Mouse (Mus musculus): ENCODE data around the gene Eif6.

Gene Eif6

DNA sequence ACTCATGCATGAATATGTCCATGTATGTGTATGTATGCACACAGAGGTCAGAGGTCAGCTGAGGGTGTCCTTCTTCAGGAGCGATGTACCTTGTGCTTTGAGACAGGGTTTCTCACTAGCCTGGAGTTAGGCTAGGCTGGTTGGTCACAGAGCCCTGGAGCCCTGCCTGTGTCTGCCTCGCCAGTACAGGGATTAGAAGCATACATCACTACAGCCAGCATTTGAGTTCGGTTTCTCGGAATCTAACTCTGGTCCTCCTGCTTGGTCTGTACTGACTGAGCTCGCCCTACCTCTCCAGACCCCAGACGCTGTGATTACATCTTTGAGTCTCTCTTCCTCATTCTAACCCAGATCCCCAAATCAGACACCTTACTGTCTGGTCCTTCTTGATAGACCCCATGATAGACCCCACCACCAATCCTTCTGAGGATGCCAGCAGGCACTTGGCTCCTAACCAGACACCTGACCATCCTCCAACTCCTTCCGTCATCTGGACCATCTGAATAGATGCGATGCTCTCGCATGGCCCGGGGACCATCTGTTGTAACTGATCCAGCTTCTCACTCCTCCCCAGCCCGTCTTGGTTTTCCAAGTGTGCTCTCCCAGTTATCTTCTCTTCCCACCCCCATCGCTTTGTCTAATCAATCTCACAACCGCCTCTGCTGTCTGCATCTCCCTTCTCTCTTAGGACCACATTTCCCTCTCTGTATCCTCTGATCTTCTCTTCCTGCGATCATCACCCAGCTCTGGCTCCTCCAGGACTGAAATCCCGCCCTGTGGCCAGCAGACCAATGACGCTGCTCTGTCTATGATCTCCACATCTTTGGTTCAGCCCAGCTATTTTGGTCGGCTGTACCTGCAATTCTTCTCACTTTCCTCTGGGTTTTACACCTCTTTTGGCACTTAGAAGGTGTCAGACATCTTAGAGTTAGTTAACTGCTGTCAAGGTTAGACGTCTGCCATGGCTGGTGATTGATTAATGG, 38.5 kb downstream of the Eif6 start:
- DNase-seq (ENCODE audit: low read depth, low spot score) = no peak
- H3K27me3 ChIP-seq (ENCODE audit: control insufficient read depth, insufficient read depth, low read length, poor library complexity, severe bottlenecking) = no peaks in the 10 kb centered on the region
- no peaks in the 10 kb centered on the region for H3K36me3 ChIP-seq (ENCODE audit: control insufficient read depth, insufficient read depth, low read length, poor library complexity, severe bottlenecking)

DNA sequence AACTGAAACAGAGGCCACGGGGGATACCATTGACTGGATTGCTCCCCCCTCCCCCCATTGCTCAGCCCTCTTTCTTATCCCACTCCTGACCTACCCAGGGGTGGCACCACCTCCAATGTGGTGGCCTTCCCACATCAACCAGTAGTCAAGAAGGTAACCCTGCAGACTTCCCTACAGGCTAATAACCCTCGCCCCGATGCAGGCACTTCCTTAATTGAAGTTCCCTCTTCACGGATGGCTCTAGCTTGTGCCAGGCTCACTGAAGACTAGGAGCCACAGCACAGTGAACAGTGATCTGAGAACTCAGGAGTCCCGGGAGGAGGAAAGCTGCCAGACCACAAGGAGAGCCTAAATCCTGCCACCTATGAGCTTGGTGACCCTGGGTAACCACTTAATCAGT, 39.8 kb downstream of the Eif6 start:
- Histone ChIP-seq H3K27me3 (ENCODE audit: control insufficient read depth, insufficient read depth, low read length, poor library complexity, severe bottlenecking) (no peaks in the 10 kb centered on the region), H3K36me3 (ENCODE audit: control insufficient read depth, insufficient read depth, low read length, poor library complexity, severe bottlenecking) (no peaks in the 10 kb centered on the region)
- DNase-seq (ENCODE audit: low read depth, low spot score) = no peak

DNA sequence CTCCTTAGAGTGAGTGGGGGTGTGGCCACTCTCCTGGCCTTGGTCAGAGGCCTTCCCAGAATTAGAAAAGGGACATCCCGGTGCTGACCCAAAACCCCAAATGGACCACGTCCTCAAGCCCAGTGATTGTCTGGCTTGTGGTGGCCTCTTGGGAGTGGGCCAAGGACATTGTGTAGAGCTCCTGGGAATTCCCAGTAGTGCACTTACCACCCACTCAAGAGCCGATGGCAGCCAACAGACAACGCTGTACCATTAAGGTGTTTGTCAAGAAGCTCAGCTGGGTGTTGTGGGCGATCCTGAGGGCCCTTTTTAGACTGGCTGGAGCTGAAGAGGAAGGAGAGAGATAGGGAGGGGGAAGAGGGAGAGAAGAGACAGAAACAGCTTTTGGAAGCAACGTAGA, 42.2 kb downstream of the Eif6 start:
- Histone ChIP-seq H3K36me3 (ENCODE audit: control insufficient read depth, insufficient read depth, low read length, poor library complexity, severe bottlenecking) (no peaks in the 10 kb centered on the region), H3K27me3 (ENCODE audit: control insufficient read depth, insufficient read depth, low read length, poor library complexity, severe bottlenecking) (no peaks in the 10 kb centered on the region)
- DNase-seq (ENCODE audit: low read depth, low spot score) = no peak

DNA sequence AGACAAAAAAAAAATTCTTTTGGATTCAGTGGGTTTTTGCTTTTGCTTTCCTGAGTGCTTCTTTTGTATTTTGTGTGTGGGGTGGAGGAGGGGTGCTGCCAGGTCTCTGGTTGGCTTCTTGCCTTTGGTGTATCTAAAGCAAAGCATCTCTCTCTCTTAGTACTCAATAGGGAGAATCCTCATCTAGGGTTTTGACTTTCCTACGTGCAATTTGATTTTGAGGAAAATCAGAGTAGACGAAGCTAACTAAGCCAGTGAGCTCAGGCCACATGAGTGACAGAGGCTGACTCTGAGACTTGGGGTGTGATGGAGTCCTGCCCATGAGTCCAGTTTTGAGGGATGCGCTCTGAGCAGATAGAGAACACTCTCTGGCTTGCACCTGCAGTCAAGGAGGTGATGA, 47.2 kb downstream of the Eif6 start:
- DNase-seq (ENCODE audit: low read depth, low spot score) = no peak
- Histone ChIP-seq H3K36me3 (ENCODE audit: control insufficient read depth, insufficient read depth, low read length, poor library complexity, severe bottlenecking) (no peaks in the 10 kb centered on the region), H3K27me3 (ENCODE audit: control insufficient read depth, insufficient read depth, low read length, poor library complexity, severe bottlenecking) (no peaks in the 10 kb centered on the region)

DNA sequence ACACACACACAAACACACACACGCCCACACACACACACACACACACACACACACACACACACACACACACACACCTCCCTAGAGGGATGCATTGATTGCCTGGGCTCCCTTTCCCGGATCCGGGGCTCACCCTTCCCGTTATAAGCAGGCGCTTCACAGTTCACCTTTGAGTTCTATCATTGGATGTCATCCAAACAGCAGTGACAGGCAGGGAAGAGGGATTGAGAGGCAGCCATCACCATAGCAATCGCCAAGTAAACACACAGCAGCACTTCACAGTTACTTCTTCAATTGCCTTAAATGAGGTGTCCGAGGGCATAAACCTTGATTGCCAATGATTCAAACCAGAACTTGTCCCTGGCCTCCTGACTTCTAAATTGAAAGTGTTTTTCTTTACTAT, 47.7 kb downstream of the Eif6 start:
- Histone ChIP-seq H3K36me3 (ENCODE audit: control insufficient read depth, insufficient read depth, low read length, poor library complexity, severe bottlenecking) (no peaks in the 10 kb centered on the region), H3K27me3 (ENCODE audit: control insufficient read depth, insufficient read depth, low read length, poor library complexity, severe bottlenecking) (no peaks in the 10 kb centered on the region)
- DNase-seq (ENCODE audit: low read depth, low spot score) = no peak

DNA sequence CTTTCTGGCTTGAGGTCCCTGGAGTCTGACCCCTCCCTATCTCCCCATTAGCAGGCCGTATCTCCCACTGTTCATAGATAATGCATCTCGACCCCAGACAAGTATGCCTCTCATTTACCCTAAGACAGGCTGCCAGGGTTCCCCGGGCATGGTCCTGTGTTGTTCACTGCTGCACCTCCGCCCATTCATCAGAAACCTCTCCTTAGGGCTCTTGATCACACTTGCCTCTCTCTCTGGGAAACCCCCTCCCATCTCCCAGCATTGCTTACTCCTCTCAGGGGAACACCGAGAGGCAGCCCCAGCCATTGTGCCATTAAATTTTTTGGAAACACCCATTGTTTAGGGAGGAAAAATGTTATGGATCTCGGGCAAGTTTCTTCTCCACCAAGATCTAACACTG, 48.7 kb downstream of the Eif6 start:
- no peaks in the 10 kb centered on the region for H3K36me3 ChIP-seq (ENCODE audit: control insufficient read depth, insufficient read depth, low read length, poor library complexity, severe bottlenecking)
- DNase-seq (ENCODE audit: low read depth, low spot score) = no peak
- no peaks in the 10 kb centered on the region for H3K27me3 ChIP-seq (ENCODE audit: control insufficient read depth, insufficient read depth, low read length, poor library complexity, severe bottlenecking)

DNA sequence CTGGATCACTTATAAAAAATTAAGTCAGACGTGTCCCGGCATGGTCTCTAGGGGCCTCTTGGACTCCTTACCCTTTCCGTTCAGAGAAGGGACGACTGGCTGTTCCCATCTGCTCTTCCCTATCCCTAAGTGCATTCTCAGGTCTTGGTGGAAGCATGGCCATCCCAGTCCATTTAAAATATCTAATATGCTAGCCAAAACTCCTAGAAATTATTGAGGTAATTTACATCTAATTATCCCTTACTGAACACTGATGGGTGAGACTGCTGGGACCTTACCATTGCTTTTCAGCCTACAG, 49.1 kb downstream of the Eif6 start:
- DNase-seq (ENCODE audit: low read depth, low spot score) = no peak
- Histone ChIP-seq H3K36me3 (ENCODE audit: control insufficient read depth, insufficient read depth, low read length, poor library complexity, severe bottlenecking) (no peaks in the 10 kb centered on the region), H3K27me3 (ENCODE audit: control insufficient read depth, insufficient read depth, low read length, poor library complexity, severe bottlenecking) (no peaks in the 10 kb centered on the region)

DNA sequence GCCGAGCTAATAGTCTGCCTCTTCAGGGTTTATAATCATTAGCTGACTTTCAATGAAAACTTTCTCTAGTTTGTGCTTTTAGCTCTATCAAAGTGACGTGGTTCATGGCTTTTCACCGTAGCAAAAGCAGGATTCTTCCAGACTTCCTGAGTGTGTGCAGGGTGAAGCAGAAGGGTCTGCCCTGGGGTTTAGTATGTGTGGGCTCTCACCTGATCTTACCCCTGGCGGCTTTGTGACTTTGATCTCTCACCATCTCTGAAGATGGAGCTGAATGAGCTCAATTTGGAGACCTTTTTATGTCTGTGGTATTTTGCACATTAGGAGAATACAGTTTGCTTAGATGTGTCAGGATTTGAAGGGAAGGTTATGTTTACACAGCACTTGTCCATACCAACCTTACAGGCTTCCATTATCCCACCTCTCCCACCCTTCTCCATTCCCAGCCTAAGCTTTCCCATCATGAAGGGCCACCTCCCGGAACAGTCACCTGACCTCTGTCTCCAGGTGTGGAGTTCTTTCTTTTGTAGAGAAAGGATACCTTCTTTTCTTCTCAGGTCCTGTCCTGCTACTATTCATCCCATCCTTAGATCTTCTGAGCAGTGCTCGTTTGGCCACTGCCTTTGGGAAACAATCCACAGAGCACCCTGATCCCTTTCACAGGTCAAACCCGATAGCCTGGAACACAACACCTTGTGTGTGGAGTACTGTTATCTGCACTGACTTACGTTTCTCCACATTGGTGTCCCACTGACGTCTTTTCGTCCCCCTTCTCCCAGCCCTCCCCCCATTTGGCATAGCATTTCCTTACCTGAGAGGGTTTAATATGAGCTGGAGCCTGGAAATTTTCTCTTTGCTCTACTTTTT, 49.7 kb downstream of the Eif6 start:
- Histone ChIP-seq H3K36me3 (ENCODE audit: control insufficient read depth, insufficient read depth, low read length, poor library complexity, severe bottlenecking) (no peaks in the 10 kb centered on the region), H3K27me3 (ENCODE audit: control insufficient read depth, insufficient read depth, low read length, poor library complexity, severe bottlenecking) (no peaks in the 10 kb centered on the region)
- no peak for DNase-seq (ENCODE audit: low read depth, low spot score)

DNA sequence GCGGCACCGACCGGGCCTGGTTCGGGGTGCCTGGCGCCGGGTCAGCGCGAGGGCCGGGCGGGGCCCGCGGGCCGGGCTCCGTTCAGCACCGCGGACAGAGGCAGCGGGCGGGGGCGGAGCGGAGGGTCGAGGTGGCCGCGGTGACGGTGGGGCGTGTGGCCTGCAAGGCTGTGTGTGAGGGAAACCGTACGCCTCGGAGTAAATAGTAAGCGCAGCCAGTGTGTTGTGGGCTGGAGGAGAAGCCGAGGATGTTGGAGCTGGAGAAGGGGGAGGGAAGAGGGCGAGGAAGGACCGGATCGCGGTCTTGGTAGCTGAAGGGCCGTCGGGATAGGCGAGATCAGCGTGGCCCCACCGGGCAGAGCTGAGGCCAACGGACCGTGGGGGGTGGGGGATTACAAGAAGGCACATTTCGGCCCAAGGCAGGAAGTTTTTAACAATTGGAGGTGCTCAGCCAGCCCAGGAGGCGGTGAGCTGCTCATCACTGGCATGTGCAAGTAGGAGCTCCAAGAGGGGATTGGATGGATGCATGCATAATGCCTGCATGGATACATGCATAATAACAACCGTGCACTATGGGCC, 51.0 kb downstream of the Eif6 start:
- Histone ChIP-seq H3K36me3 (ENCODE audit: control insufficient read depth, insufficient read depth, low read length, poor library complexity, severe bottlenecking) (no peaks in the 10 kb centered on the region), H3K27me3 (ENCODE audit: control insufficient read depth, insufficient read depth, low read length, poor library complexity, severe bottlenecking) (no peaks in the 10 kb centered on the region)
- DNase-seq (ENCODE audit: low read depth, low spot score) = peak; percentile 41

DNA sequence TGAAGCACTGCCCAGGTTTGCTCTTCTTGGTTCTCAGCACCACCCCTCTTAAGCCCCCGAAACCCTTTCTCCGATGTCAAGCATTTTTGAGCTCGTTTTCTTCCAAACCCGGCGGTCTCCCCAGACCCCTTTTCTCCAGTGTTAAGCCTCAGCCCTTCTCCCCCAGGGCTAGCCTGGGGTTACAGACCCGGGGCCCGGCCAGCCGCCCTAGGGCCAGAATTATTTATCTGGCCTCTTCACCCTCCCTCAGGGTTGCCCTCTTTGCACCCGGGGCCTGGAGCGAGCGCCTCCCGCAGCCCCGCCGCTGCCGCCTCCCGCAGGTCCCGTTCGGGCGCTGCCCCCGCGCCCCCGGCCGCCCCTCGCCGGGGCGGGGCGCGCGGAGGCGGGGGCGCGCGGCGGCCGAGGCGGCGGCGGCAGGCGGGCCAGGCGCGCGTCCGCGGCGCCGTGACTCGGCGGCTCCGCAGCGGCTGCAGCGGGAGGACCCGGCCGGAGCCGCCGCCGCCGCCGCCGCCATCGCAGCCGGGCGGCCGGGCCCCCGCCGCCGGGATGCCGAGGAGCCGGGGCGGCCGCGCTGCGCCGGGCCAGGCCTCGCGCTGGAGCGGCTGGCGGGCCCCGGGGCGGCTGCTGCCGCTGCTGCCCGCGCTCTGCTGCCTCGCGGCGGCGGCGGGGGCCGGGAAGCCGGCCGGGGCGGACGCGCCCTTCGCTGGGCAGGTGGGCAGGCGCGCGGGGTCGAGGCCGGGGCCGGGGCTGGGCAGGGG, 51.6 kb downstream of the Eif6 start, which contains the start of gene Mmp24:
Gene Mmp24 (plus strand): TSS at position 416 of the 758 bp plus-strand sequence.
- H3K27me3 ChIP-seq (ENCODE audit: control insufficient read depth, insufficient read depth, low read length, poor library complexity, severe bottlenecking) = no peaks in the 10 kb centered on the region
- DNase-seq (ENCODE audit: low read depth, low spot score) = no peak
- H3K36me3 ChIP-seq (ENCODE audit: control insufficient read depth, insufficient read depth, low read length, poor library complexity, severe bottlenecking) = no peaks in the 10 kb centered on the region

DNA sequence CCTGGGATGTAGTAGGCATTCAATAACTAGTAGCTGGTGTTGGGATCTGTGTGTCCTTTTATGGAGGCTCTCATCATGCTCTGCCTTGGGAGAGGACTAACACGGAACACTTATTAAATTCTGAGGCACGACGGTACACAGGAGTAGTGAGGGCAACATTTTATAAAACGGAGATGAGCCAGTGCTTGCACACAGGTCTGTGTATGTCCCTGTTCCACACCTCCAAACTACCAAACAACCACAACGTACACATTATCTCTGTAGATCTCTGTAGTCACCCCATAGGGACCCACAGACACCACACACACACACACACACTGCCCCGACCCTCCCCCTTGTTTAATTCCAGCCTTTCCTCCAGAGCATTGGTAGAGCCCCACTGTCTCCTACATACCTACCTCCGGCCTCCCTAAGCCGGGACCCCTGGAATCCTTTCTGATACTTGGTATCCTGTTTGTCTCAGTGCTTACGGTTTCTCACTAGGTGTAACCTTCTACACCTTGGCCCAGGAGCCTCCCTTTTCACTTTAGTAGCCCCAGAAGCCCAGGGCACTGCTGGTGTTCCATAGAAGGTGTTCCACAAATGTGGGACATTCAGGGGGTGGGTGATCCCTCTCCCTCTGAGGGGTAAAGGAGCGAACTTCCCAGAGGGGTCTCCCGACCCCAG, 52.3 kb downstream of the Eif6 start:
- H3K27me3 ChIP-seq (ENCODE audit: control insufficient read depth, insufficient read depth, low read length, poor library complexity, severe bottlenecking) = no peaks in the 10 kb centered on the region

DNA sequence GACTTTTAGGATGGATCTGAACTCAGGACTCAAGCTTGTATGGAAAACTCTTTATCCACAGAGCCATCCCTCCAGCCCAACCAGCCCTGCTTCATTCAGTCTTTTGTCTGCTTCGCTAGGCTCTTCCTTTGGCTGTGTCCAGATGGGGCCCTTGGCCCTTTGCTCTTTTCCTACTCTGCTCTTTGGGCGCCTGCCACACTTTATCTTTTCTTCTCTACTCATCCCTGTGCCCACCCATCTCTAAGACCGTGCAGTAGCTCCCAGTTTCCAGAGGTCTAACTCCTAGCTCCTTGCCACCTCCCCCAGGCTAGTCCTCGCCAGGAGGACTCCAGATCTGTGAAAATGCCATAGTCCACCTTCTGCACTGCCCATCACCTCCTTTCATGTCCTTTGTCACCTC, 53.1 kb downstream of the Eif6 start:
- H3K36me3 ChIP-seq (ENCODE audit: control insufficient read depth, insufficient read depth, low read length, poor library complexity, severe bottlenecking) = no peaks in the 10 kb centered on the region

More for the DNA sequence above, 52.3 kb downstream of the Eif6 start:
- no peak for DNase-seq (ENCODE audit: low read depth, low spot score)
- no peaks in the 10 kb centered on the region for H3K36me3 ChIP-seq (ENCODE audit: control insufficient read depth, insufficient read depth, low read length, poor library complexity, severe bottlenecking)

More for the DNA sequence above, 53.1 kb downstream of the Eif6 start:
- H3K27me3 ChIP-seq (ENCODE audit: control insufficient read depth, insufficient read depth, low read length, poor library complexity, severe bottlenecking) = no peaks in the 10 kb centered on the region
- DNase-seq (ENCODE audit: low read depth, low spot score) = no peak
